Mouse (Mus musculus): Measurements from ENCODE around the gene Msh3. TPM values are rescaled to one million over a fixed set of nuclear protein-coding genes. Genes with fewer than 3 reads are reported as not detected.

The Msh3 gene
- polyA plus RNA-seq, 1 experiment from 2014 or later = 22.3 TPM

GRCm38 (mm10) chr13:92252331-92252730 is 102.5 kb downstream of the Msh3 start:
- Histone ChIP-seq H3K4me1 (replicated peaks; ENCODE audit: insufficient read depth, low read length) (no peaks in the 10 kb centered on the region), H3K9ac (ENCODE audit: low read depth, low read length) (no peak overlapping the region), H3K27me3 (ENCODE audit: insufficient read depth, low read length) (no peaks in the 10 kb centered on the region), H3K27ac (no peak overlapping the region), H3K4me2 (ENCODE audit: low read length) (no peak overlapping the region), H3K36me3 (ENCODE audit: insufficient read depth, low read length) (peaks cover 8% of the 10 kb centered on the region; the same call in 1 of the 2 replicates), H3K4me3 (replicated peaks; ENCODE audit: low read depth, low read length) (no peak overlapping the region), H3K9me3 (replicated peaks; ENCODE audit: low read length) (no peaks in the 10 kb centered on the region)
- no peak for TF ChIP-seq CTCF (IDR thresholded peaks at IDR 0.05; ENCODE audit: low read depth)
- ATAC-seq (replicated peaks; ENCODE audit: low FRiP score, low read depth) = no peak
- no peak for DNase-seq (ENCODE audit: low spot score)

GRCm38 (mm10) chr13:92247576-92247975 is 107.2 kb downstream of the Msh3 start:
- H3K27ac ChIP-seq = no peak overlapping the region
- no peaks in the 10 kb centered on the region for H3K4me1 ChIP-seq (replicated peaks; ENCODE audit: insufficient read depth, low read length)
- H3K9me3 ChIP-seq (replicated peaks; ENCODE audit: low read length) = no peaks in the 10 kb centered on the region
- no peaks in the 10 kb centered on the region for H3K36me3 ChIP-seq (ENCODE audit: insufficient read depth, low read length)
- no peak overlapping the region for H3K4me3 ChIP-seq (replicated peaks; ENCODE audit: low read depth, low read length)
- DNase-seq (ENCODE audit: low spot score) (no peak), ATAC-seq (replicated peaks; ENCODE audit: low FRiP score, low read depth) (no peak)
- no peak overlapping the region for H3K9ac ChIP-seq (ENCODE audit: low read depth, low read length)
- H3K27me3 ChIP-seq (ENCODE audit: insufficient read depth, low read length) = no peaks in the 10 kb centered on the region
- WGBS = 91% methylated on average over 2 of the region's 2 CpGs
- no peak overlapping the region for H3K4me2 ChIP-seq (ENCODE audit: low read length)
- no peak for TF ChIP-seq CTCF (IDR thresholded peaks at IDR 0.05; ENCODE audit: low read depth)

- H3K4me1 ChIP-seq (replicated peaks; ENCODE audit: insufficient read depth, low read length) = no peaks in the 10 kb centered on the region
- H3K4me3 ChIP-seq (replicated peaks; ENCODE audit: low read depth, low read length) = no peak overlapping the region
- H3K4me2 ChIP-seq (ENCODE audit: low read length) = no peak overlapping the region
- TF ChIP-seq CTCF (IDR thresholded peaks at IDR 0.05; ENCODE audit: low read depth) = no peak
- H3K36me3 ChIP-seq (ENCODE audit: insufficient read depth, low read length) = no peaks in the 10 kb centered on the region
- DNase-seq (ENCODE audit: low spot score) = no peak
- no peaks in the 10 kb centered on the region for H3K27me3 ChIP-seq (ENCODE audit: insufficient read depth, low read length)
- no peak for ATAC-seq (replicated peaks; ENCODE audit: low FRiP score, low read depth)
- no peaks in the 10 kb centered on the region for H3K9me3 ChIP-seq (replicated peaks; ENCODE audit: low read length)
- no peak overlapping the region for H3K27ac ChIP-seq
- H3K9ac ChIP-seq (ENCODE audit: low read depth, low read length) = no peak overlapping the region
- 90% methylated on average over 5 of the region's 5 CpGs for WGBS
Observed at GRCm38 (mm10) chr13:92246966-92247365, 107.8 kb downstream of the Msh3 start.

- no peaks in the 10 kb centered on the region for H3K4me1 ChIP-seq (replicated peaks; ENCODE audit: insufficient read depth, low read length)
- no peak overlapping the region for H3K4me2 ChIP-seq (ENCODE audit: low read length)
- H3K4me3 ChIP-seq (replicated peaks; ENCODE audit: low read depth, low read length) = no peak overlapping the region
- H3K36me3 ChIP-seq (ENCODE audit: insufficient read depth, low read length) = no peaks in the 10 kb centered on the region
- no peak overlapping the region for H3K9ac ChIP-seq (ENCODE audit: low read depth, low read length)
- no peak for DNase-seq (ENCODE audit: low spot score)
- H3K27me3 ChIP-seq (ENCODE audit: insufficient read depth, low read length) = no peaks in the 10 kb centered on the region
- H3K27ac ChIP-seq = no peak overlapping the region
- no peak for ATAC-seq (replicated peaks; ENCODE audit: low FRiP score, low read depth)
- WGBS = 87% methylated on average over 2 of the region's 2 CpGs
- TF ChIP-seq CTCF (IDR thresholded peaks at IDR 0.05; ENCODE audit: low read depth) = no peak
- H3K9me3 ChIP-seq (replicated peaks; ENCODE audit: low read length) = no peaks in the 10 kb centered on the region
Observed at GRCm38 (mm10) chr13:92244731-92245130, 110.1 kb downstream of the Msh3 start.

- Histone ChIP-seq H3K9ac (ENCODE audit: low read depth, low read length) (no peak overlapping the region), H3K4me1 (replicated peaks; ENCODE audit: insufficient read depth, low read length) (no peaks in the 10 kb centered on the region), H3K27ac (no peak overlapping the region), H3K4me3 (replicated peaks; ENCODE audit: low read depth, low read length) (no peak overlapping the region), H3K27me3 (ENCODE audit: insufficient read depth, low read length) (no peaks in the 10 kb centered on the region), H3K9me3 (replicated peaks; ENCODE audit: low read length) (no peaks in the 10 kb centered on the region), H3K36me3 (ENCODE audit: insufficient read depth, low read length) (peaks cover 2% of the 10 kb centered on the region; the same call in 1 of the 2 replicates), H3K4me2 (ENCODE audit: low read length) (no peak overlapping the region)
- no peak for ATAC-seq (replicated peaks; ENCODE audit: low FRiP score, low read depth)
- TF ChIP-seq CTCF (IDR thresholded peaks at IDR 0.05; ENCODE audit: low read depth) = no peak
- WGBS = 72% methylated on average over 4 of the region's 4 CpGs
- DNase-seq (ENCODE audit: low spot score) = peak; percentile 8
Observed at GRCm38 (mm10) chr13:92241426-92241825, 113.4 kb downstream of the Msh3 start.

- H3K36me3 ChIP-seq (ENCODE audit: insufficient read depth, low read length) = peaks cover 9% of the 10 kb centered on the region
- H3K4me3 ChIP-seq (replicated peaks; ENCODE audit: low read depth, low read length) = no peak overlapping the region
- DNase-seq (ENCODE audit: low spot score) = no peak
- H3K27ac ChIP-seq = no peak overlapping the region
- no peak overlapping the region for H3K9ac ChIP-seq (ENCODE audit: low read depth, low read length)
- no peaks in the 10 kb centered on the region for H3K9me3 ChIP-seq (replicated peaks; ENCODE audit: low read length)
- TF ChIP-seq CTCF (IDR thresholded peaks at IDR 0.05; ENCODE audit: low read depth) = no peak
- H3K4me2 ChIP-seq (ENCODE audit: low read length) = no peak overlapping the region
- 93% methylated on average over 3 of the region's 3 CpGs for WGBS
- no peak for ATAC-seq (replicated peaks; ENCODE audit: low FRiP score, low read depth)
- H3K4me1 ChIP-seq (replicated peaks; ENCODE audit: insufficient read depth, low read length) = no peaks in the 10 kb centered on the region
- no peaks in the 10 kb centered on the region for H3K27me3 ChIP-seq (ENCODE audit: insufficient read depth, low read length)
Observed at GRCm38 (mm10) chr13:92237887-92238286, 116.9 kb downstream of the Msh3 start.

GRCm38 (mm10) chr13:92237016-92237415 is 117.8 kb downstream of the Msh3 start:
- Histone ChIP-seq H3K4me3 (replicated peaks; ENCODE audit: low read depth, low read length) (no peak overlapping the region), H3K27me3 (ENCODE audit: insufficient read depth, low read length) (no peaks in the 10 kb centered on the region), H3K4me1 (replicated peaks; ENCODE audit: insufficient read depth, low read length) (no peaks in the 10 kb centered on the region), H3K9ac (ENCODE audit: low read depth, low read length) (no peak overlapping the region), H3K9me3 (replicated peaks; ENCODE audit: low read length) (no peaks in the 10 kb centered on the region), H3K4me2 (ENCODE audit: low read length) (no peak overlapping the region), H3K36me3 (ENCODE audit: insufficient read depth, low read length) (peaks cover 9% of the 10 kb centered on the region), H3K27ac (no peak overlapping the region)
- WGBS = 78% methylated on average over 4 of the region's 4 CpGs
- no peak for TF ChIP-seq CTCF (IDR thresholded peaks at IDR 0.05; ENCODE audit: low read depth)
- no peak for DNase-seq (ENCODE audit: low spot score)
- ATAC-seq (replicated peaks; ENCODE audit: low FRiP score, low read depth) = no peak
